Mouse (Mus musculus): ENCODE data around the gene Hira. TPM values are rescaled to one million over a fixed set of nuclear protein-coding genes. Genes with fewer than 3 reads are reported as not detected.
"Not testable (repeated sequence)": the region's sequence is repeated elsewhere in the genome, so short reads cannot be mapped to it uniquely, and the experiment has no call there.

The Hira gene
- polyA plus RNA-seq, 1 experiment, result 120 TPM

DNA sequence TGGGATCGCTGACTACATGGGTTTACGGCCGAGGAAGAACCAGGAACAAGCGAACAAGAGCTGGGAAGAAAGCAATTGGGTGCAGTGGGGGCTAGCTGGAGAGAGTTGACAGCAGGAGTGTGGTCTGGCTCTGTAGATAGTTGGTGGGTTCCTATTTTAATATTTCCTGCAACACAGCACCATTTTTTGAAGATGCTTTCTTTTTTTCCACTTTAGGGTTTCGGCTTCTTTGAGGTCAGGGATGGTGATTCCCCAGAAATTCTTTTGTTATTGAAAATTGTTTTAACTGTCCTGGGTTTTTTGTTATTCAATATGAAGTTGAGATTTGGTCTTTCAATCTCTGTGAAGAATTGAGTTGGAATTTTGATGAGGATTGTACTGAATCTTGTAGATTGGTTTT, 110.0 kb downstream of the Hira start:
- DNase-seq (ENCODE audit: low read depth), result no peak
- no peak for TF ChIP-seq CTCF (IDR thresholded peaks at IDR 0.05; ENCODE audit: borderline replicate concordance, extremely low read depth, insufficient read depth, insufficient read length)
- no peak for TF ChIP-seq POLR2A (IDR thresholded peaks at IDR 0.05; ENCODE audit: borderline replicate concordance, extremely low read depth, insufficient read depth, insufficient read length, poor library complexity, severe bottlenecking)

- TF ChIP-seq CTCF (IDR thresholded peaks at IDR 0.05; ENCODE audit: borderline replicate concordance, extremely low read depth, insufficient read depth, insufficient read length), result peak; percentile 49; the same call in 1 of the 2 replicates
- DNase-seq (ENCODE audit: low read depth), result peak; percentile 0
Measured at GRCm38 (mm10) chr16:19002610-19003389, 126.0 kb downstream of the Hira start.

GRCm38 (mm10) chr16:19003757-19004156, 126.9 kb downstream of the Hira start:
- no peak for TF ChIP-seq CTCF (IDR thresholded peaks at IDR 0.05; ENCODE audit: borderline replicate concordance, extremely low read depth, insufficient read depth, insufficient read length)
- TF ChIP-seq POLR2A (IDR thresholded peaks at IDR 0.05; ENCODE audit: borderline replicate concordance, extremely low read depth, insufficient read depth, insufficient read length, poor library complexity, severe bottlenecking), result no peak
- no peak for DNase-seq (ENCODE audit: low read depth)

DNA sequence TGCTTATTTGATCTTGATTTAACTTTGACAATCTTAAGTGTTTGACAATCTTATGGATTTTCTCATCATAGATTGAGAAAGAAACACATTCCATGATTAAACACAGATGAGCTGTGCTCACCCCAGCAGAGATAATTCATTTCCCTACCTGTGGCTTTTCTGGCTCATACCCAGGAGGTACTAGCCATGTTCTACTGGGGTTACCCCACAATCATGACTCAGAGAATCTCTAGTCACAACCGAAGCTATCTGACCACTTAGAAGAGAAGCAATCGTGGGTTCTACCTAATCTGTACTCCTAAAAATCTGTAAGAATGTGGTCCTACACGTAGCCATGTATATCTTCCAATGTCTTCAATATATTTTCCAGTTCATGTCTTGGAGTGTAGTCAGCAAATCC, 128.5 kb downstream of the Hira start:
- TF ChIP-seq POLR2A (IDR thresholded peaks at IDR 0.05; ENCODE audit: borderline replicate concordance, extremely low read depth, insufficient read depth, insufficient read length, poor library complexity, severe bottlenecking) (no peak), CTCF (IDR thresholded peaks at IDR 0.05; ENCODE audit: borderline replicate concordance, extremely low read depth, insufficient read depth, insufficient read length) (no peak)
- DNase-seq (ENCODE audit: low read depth), result no peak

- TF ChIP-seq CTCF (IDR thresholded peaks at IDR 0.05; ENCODE audit: borderline replicate concordance, extremely low read depth, insufficient read depth, insufficient read length) (no peak), POLR2A (IDR thresholded peaks at IDR 0.05; ENCODE audit: borderline replicate concordance, extremely low read depth, insufficient read depth, insufficient read length, poor library complexity, severe bottlenecking) (no peak)
- DNase-seq (ENCODE audit: low read depth), result no peak
Measured at GRCm38 (mm10) chr16:19006715-19007114, 129.9 kb downstream of the Hira start.

- DNase-seq (ENCODE audit: low read depth), result not testable (repeated sequence)
Measured at GRCm38 (mm10) chr16:19007186-19007591, 130.4 kb downstream of the Hira start.

DNA sequence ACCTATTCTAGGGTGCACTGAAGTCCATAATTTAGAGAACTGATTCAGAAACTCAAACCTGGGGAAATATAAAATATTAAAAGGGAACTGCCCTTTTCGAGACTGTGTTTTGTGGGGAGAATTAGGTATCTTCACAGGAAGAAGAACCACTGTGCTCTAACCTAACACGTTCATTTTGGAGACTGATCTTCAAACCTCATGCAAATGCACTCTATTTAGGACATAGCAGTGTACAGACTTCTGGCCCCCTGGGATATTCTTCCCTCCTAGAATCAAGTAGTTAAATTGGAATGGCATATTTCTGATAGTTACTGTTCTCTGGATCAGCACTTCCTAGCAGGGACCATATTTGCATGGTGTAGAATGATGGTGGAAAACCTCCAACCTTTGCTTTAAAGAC, 133.9 kb downstream of the Hira start:
- DNase-seq (ENCODE audit: low read depth), result no peak
- TF ChIP-seq POLR2A (IDR thresholded peaks at IDR 0.05; ENCODE audit: borderline replicate concordance, extremely low read depth, insufficient read depth, insufficient read length, poor library complexity, severe bottlenecking) (no peak), CTCF (IDR thresholded peaks at IDR 0.05; ENCODE audit: borderline replicate concordance, extremely low read depth, insufficient read depth, insufficient read length) (no peak)

- DNase-seq (ENCODE audit: low read depth), result no peak
- TF ChIP-seq CTCF (IDR thresholded peaks at IDR 0.05; ENCODE audit: borderline replicate concordance, extremely low read depth, insufficient read depth, insufficient read length), result no peak
- no peak for TF ChIP-seq POLR2A (IDR thresholded peaks at IDR 0.05; ENCODE audit: borderline replicate concordance, extremely low read depth, insufficient read depth, insufficient read length, poor library complexity, severe bottlenecking)
Measured at GRCm38 (mm10) chr16:19013550-19013949, 136.7 kb downstream of the Hira start.

GRCm38 (mm10) chr16:19014650-19015049, 137.8 kb downstream of the Hira start:
- TF ChIP-seq CTCF (IDR thresholded peaks at IDR 0.05; ENCODE audit: borderline replicate concordance, extremely low read depth, insufficient read depth, insufficient read length), result no peak
- no peak for TF ChIP-seq POLR2A (IDR thresholded peaks at IDR 0.05; ENCODE audit: borderline replicate concordance, extremely low read depth, insufficient read depth, insufficient read length, poor library complexity, severe bottlenecking)

More at GRCm38 (mm10) chr16:19014650-19015049, 137.8 kb downstream of the Hira start:
- no peak for DNase-seq (ENCODE audit: low read depth)

Other genes starting within 250 kb of the Hira start
- 266 and 348 TPM in 2 replicates for gene Sept5, start 247.1 kb upstream of the Hira start, polyA plus RNA-seq (2012; rRNA removed)
- gene Cldn5, start 100.2 kb upstream of the Hira start, polyA plus RNA-seq (2012; rRNA removed), result 115 and 122 TPM in 2 replicates
- gene Ufd1, start 65.3 kb upstream of the Hira start, polyA plus RNA-seq (2012; rRNA removed), result 64.1 and 68.2 TPM in 2 replicates
- gene Cdc45, start 65.0 kb upstream of the Hira start, polyA plus RNA-seq (2012; rRNA removed), result 17.7 and 34.0 TPM in 2 replicates
- 35.8 and 39.8 TPM in 2 replicates for gene 2510002D24Rik, start 40.5 kb upstream of the Hira start, polyA plus RNA-seq (2012; rRNA removed)
- 1.4 TPM in 1 of 2 replicates, not detected in the other for gene Gm28539, start 40.5 kb upstream of the Hira start, polyA plus RNA-seq (2012; rRNA removed)
- 17.1 and 21.4 TPM in 2 replicates for gene Mrpl40, start 175 bp upstream of the Hira start, polyA plus RNA-seq (2012; rRNA removed)

Measured in brain, embryonic 14.5 days (tissue).